Mouse (Mus musculus) G1E (cell line): ENCODE measurements around the gene Hdac6. TPM values are rescaled to one million over a fixed set of nuclear protein-coding genes. Genes with fewer than 3 reads are reported as not detected.

ENCODE experiments used
- ATAC-seq: 2 replicates; pipeline ENCODE4 v1.8.0; 2016; ENCODE audit warnings: mild to moderate bottlenecking; ENCODE audit not compliant: insufficient number of reproducible peaks, poor library complexity, low FRiP score, severe bottlenecking; ENCODE audit errors: extremely low read depth
- DNase-seq: peaks from one replicate; pipeline ENCODE4 v3.0.0; 2012; ENCODE audit warnings: low spot score
- H3K27me3 ChIP-seq: 2 replicates; pipeline ENCODE4 v1.6.1; 2012; ENCODE audit warnings: mild to moderate bottlenecking, low read length, inconsistent platforms; ENCODE audit not compliant: insufficient read depth
- H3K36me3 ChIP-seq: replicated peaks from 2 replicates; pipeline ENCODE3; 2012; ENCODE audit warnings: mild to moderate bottlenecking, inconsistent platforms
- H3K4me1 ChIP-seq: 2 replicates; pipeline ENCODE4 v1.6.1; 2012; ENCODE audit warnings: low read depth, low read length, inconsistent platforms, mixed read lengths; ENCODE audit not compliant: insufficient read depth
- H3K4me3 ChIP-seq: 2 replicates; pipeline ENCODE4 v1.5.1; 2012; ENCODE audit warnings: low read depth, mild to moderate bottlenecking, inconsistent platforms, low read length, moderate library complexity, mixed read lengths
- H3K9me3 ChIP-seq: replicated peaks from 2 replicates; pipeline ENCODE4 v1.6.1; 2012; ENCODE audit warnings: inconsistent platforms
- CTCF ChIP-seq: IDR thresholded peaks from 2 replicates; pipeline ENCODE4 v1.5.1; 2012; ENCODE audit warnings: low read depth, low read length, inconsistent platforms, mixed read lengths
- GATA1 ChIP-seq: IDR thresholded peaks from 2 replicates; pipeline ENCODE4 v1.6.1; 2012; ENCODE audit warnings: borderline replicate concordance, low read length, inconsistent platforms, mixed read lengths
- GATA2 ChIP-seq: IDR thresholded peaks from 2 replicates; pipeline ENCODE4 v1.6.1; 2012; ENCODE audit warnings: low read depth, low read length, inconsistent platforms, borderline replicate concordance
- POLR2AphosphoS5 ChIP-seq: IDR thresholded peaks from 2 replicates; pipeline ENCODE4 v1.6.1; 2012; ENCODE audit warnings: low read depth, low read length, inconsistent platforms; ENCODE audit not compliant: insufficient replicate concordance
- TAL1 ChIP-seq: conservative IDR thresholded peaks from 2 replicates; pipeline ENCODE4 v1.6.1; 2012; ENCODE audit warnings: low read depth, low read length, inconsistent platforms, mixed read lengths
- polyA plus RNA-seq: library from polyadenylated mRNA; stranded (reverse); fragments of >175 nt; gene quantifications from 2 replicates; pipeline ENCODE4 v1.2.3, GENCODE M21; 2012
- total RNA-seq, 2 experiments: library from RNA; stranded (forward) in 1 of 2; stranded (reverse) in 1 of 2; fragments of 200-1000 nt in 1 of 2; fragments of >200 nt in 1 of 2; fragmentation: Nextera tagmentation in 1 of 2; gene quantifications; 2 replicates each; pipeline ENCODE4 v1.2.3; 2014 to 2017

The Hdac6 gene
- total RNA-seq (2014; fragmentation: Nextera tagmentation) (14.5 and 17.2 TPM in 2 replicates), total RNA-seq (2017) (5.5 and 8.9 TPM in 2 replicates), polyA plus RNA-seq (6.0 and 6.5 TPM in 2 replicates)

DNA sequence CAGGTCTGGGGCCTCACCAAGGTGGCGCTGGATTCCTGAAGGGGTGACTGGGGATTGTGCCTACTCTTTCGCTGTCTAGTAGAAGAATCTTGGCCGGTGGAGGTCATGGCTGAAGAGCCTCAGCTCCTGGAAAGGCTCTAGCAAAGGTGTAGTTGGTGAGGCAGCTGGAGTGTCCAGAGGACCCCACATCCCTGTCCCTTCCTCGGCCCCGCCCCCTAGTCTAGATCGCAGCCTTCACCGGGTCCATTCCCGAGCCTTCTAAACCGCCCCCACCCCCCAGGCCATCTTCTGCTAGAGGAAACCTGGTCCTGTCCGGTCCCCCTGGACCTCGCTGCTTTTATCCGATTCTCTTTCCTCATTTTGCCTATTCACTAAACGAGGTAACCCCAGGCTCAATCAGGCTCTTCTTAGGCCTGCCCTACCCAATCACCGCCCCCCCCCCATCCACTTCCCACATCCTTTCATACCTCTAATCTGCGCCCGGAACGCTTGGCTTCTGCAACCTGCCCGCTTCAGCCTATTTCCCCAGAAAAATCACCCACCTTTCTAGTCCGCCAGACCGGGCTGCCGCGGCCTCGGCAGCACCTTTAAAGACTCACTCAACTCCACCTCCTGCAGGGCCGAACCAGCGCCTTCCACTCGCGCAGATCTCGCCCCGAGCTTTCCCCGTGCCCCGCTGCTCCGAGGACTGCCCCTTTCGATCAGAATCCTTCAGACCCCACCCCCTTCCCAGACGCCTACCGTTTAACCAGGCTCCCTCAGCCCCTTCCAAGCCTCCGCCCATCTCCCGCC, at the start of gene Hdac6:
Gene Hdac6 (minus strand): TSS at position 782 of the 792 bp plus-strand sequence.
- Histone ChIP-seq H3K36me3 (peaks cover 6% of the 10 kb centered on the region), H3K4me3 (peak within 1 kb of the TSS; percentile 70), H3K9me3 (no peaks in the 10 kb centered on the region), H3K27me3 (no peaks in the 10 kb centered on the region), H3K4me1 (peaks cover 14% of the 10 kb centered on the region)
- no peak for TF ChIP-seq POLR2AphosphoS5
- no peak for TF ChIP-seq TAL1
- TF ChIP-seq CTCF: no peak
- TF ChIP-seq GATA1: no peak
- no peak for TF ChIP-seq GATA2
- ATAC-seq (no peak; the same call in 1 of the 2 replicates), DNase-seq (no peak)

- peaks cover 36% of the 10 kb centered on the region for H3K4me1 ChIP-seq
- no peaks in the 10 kb centered on the region for H3K27me3 ChIP-seq
- TF ChIP-seq CTCF (no peak), TAL1 (peak; percentile 90)
- ATAC-seq: peak; percentile 85
- no peaks in the 10 kb centered on the region for H3K9me3 ChIP-seq
- H3K4me3 ChIP-seq: peak overlapping the region; percentile 27; the same call in 1 of the 2 replicates
- peak; percentile 32 for DNase-seq
- no peaks in the 10 kb centered on the region for H3K36me3 ChIP-seq
Measured at GRCm38 (mm10) chrX:7993068-7993735, 45.5 kb upstream of the Hdac6 start.

GRCm38 (mm10) chrX:7992379-7993067, 44.8 kb upstream of the Hdac6 start:
- no peak overlapping the region; the same call in 1 of the 2 replicates for H3K4me3 ChIP-seq
- H3K27me3 ChIP-seq: no peaks in the 10 kb centered on the region
- no peaks in the 10 kb centered on the region for H3K36me3 ChIP-seq
- DNase-seq (no peak), ATAC-seq (peak; percentile 64)
- H3K9me3 ChIP-seq: no peaks in the 10 kb centered on the region
- H3K4me1 ChIP-seq: peaks cover 36% of the 10 kb centered on the region
- TF ChIP-seq GATA2: no peak
- no peak for TF ChIP-seq POLR2AphosphoS5
- no peak for TF ChIP-seq TAL1

DNA sequence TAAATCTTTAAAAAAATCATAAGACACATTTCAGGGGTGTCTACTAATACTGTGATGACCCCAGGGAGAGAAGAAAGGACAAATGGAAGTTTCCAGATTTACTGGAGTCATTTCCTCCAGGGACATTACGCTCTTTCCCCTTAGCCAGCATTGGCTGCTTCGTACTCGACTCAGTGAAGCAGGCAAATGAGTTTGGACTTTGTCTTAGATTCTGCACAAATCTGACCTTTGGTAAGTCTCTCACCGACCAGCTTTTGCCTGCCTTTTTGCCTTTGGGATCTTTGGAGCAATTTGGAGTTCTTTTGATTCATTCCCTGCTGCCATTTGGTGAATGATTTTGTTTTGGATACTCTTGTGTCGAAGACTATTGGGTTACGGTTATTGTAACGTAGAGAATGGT, 33.7 kb upstream of the Hdac6 start:
- no peak for TF ChIP-seq GATA2
- no peak for TF ChIP-seq TAL1
- no peak for TF ChIP-seq POLR2AphosphoS5
- TF ChIP-seq CTCF: no peak
- no peak for TF ChIP-seq GATA1
- ATAC-seq: no peak
- H3K9me3 ChIP-seq: no peaks in the 10 kb centered on the region
- H3K4me3 ChIP-seq: no peak overlapping the region
- DNase-seq: no peak
- no peaks in the 10 kb centered on the region for H3K36me3 ChIP-seq
- H3K27me3 ChIP-seq: no peaks in the 10 kb centered on the region
- peaks cover 11% of the 10 kb centered on the region for H3K4me1 ChIP-seq

DNA sequence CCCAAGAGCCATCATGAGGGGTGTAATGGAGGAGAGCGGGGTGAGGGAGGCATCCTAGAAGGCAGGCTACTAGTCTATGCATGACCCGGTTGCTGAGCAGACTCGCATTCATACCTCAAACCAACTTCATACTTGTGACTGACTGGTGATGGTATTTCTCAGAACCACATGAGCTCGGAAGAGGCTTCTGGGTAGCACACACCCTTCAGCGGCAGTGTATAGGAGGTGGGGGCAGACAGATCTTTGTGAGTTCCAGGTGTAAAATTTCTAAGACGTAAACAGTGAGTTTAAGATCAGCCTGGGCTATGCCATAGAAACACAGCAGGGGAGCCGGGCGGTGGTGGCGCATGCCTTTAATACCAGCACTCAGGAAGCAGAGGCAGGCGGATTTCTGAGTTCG, 30.2 kb upstream of the Hdac6 start, which contains the start of gene Gata1:
Gene Gata1 (minus strand): TSS at position 180 of the 400 bp plus-strand sequence.
- Histone ChIP-seq H3K4me3 (no peak within 1 kb of the TSS), H3K36me3 (no peaks in the 10 kb centered on the region), H3K4me1 (peaks cover 19% of the 10 kb centered on the region), H3K27me3 (no peaks in the 10 kb centered on the region), H3K9me3 (no peaks in the 10 kb centered on the region)
- TF ChIP-seq GATA1 (no peak), TAL1 (no peak), POLR2AphosphoS5 (no peak), GATA2 (no peak), CTCF (no peak)
- DNase-seq (no peak), ATAC-seq (no peak)

DNA sequence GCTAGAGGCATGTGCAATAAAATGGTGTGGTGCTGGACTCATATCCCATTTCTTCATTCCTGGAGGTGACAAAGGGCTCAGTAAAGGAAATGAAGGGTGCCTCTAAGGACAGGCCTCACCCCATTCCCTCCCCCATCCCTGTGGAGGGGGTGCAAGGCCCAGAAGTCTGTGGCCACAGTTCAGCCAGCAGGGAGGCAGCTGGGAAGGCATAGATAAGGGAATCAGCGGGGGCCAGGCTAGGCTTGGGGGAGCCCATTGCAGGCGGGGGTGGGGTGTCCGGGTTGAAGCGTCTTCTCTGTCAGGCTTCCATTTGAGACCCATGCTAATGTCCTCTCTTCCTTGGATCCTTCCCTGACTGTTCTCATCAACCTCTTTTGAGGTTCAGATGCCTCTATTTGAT, 23.6 kb upstream of the Hdac6 start:
- ATAC-seq: peak; percentile 74
- DNase-seq: peak; percentile 67
- H3K36me3 ChIP-seq: no peaks in the 10 kb centered on the region
- no peaks in the 10 kb centered on the region for H3K9me3 ChIP-seq
- H3K4me1 ChIP-seq: peaks cover 36% of the 10 kb centered on the region
- peak; percentile 96 for TF ChIP-seq TAL1
- TF ChIP-seq GATA2: no peak
- H3K4me3 ChIP-seq: peak overlapping the region; percentile 16; the same call in 1 of the 2 replicates
- H3K27me3 ChIP-seq: no peaks in the 10 kb centered on the region
